Mouse (Mus musculus) cerebellum, adult 18-20 months (tissue): ENCODE results near the gene Cpeb2.
A peak's percentile ranks its signal among the peaks of the same experiment; 100 is the strongest.

Experiments used
- DNase-seq, 2 experiments: peaks; one replicate each; pipeline ENCODE4 v3.0.0; 2021

Gene Cpeb2

DNA sequence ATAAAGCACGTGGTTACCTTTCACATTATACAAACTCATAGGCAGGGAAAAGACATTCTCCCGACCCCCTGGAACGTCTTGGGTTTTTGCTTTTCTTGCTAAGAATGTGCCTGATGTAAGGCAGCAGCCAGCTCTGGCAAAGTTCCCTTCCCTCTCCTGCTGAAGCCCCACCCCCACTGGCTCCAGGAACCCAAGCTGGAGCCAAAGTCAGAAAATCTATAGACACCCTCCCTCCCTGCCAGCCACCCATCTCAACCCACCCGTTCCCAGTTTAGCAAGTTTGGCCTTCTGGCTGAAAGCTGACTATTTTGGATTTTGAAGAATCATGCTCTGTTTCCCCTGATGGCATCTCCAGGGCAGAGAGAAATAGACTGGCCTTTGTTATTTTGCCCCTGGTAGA is 95.6 kb downstream of the Cpeb2 start:
- no peak for DNase-seq

DNA sequence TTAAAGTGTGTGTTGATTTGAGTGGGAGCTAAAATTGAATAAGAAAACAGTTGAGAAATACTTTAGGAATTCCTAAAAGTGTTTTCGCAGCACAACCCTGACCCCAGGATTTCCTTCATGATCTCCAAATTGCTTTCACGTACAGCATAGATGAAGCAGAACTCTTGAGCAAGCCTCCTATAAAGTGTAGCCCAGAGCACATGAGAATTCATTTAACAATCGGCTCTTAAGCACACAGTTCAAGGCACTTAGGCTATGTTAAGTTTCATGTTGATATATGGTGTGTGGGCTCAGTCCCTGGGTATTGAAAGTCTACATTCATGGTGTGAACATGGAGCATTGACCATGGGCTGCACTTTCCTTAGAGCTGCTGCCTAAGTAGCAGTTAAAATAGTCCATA is 97.3 kb downstream of the Cpeb2 start:
- no peak for DNase-seq

DNA sequence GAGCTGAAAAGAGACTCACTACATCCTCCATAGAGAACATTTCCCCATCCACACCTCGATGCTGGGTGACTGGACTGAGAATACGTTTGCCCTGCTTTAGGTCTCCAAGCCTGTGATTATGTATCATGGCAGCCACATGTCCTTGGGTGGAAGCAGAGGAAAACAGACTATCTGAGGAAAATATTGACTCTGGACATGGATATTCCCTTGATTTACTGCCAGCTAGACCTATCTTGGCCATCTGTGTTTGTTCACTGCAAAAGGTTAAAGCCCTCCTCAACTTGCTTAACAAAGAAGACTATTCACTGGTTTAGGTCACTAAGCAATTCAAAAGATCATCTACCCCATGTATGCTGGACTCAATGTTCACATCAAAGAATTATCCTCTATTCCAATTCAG is 101.5 kb downstream of the Cpeb2 start:
- DNase-seq = no peak

DNA sequence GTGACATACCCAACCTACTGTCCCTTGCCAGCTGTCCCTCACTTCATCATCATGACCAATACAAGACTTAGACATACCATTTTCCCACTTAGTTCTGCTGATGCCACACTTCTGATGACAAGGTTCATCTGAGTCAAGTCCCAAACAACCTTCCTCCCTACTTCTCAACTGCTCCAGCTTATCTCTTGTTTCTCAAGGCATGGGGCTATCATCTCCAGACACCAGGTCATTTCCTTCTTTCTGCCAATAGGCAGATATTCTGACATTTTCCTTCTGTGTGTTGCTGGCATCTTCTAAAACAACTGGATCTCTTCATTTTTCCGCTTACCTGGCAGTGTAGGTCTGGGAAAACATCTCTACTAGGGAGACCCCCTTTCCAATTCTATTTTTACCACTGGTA is 104.2 kb downstream of the Cpeb2 start:
- DNase-seq = no peak

DNA sequence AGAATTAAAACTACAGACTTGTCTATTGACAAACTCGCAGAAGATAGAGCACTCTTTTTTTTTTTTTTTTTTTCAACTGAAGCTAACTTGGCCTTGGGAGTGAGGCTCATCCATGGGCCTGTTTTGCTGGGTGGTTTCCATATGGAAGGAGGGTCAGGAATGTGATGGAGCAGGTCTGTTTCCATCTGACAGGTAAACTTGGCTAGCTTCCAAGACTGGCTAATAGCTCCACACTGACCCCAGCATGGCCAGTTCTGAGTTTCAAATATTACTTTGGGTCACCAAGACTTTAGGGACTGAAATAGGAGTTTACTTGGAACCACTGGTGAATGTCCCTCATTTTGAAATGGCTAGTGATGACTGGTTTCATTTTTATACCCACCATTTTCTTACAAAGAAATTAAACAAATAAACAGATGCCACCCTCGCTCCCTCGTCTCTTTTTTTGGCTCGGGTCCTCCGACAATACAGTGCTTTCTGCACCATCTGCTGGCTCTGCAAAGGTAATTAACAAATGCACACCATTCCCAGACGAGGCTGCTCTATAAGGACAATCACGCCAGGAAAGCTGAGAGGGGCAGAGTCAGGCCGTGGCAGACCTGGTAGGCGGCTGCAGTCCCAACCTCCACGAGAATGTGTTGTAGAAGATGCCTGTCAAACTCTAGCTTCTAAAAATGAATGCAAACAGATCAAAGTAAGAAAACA is 106.0 kb downstream of the Cpeb2 start:
- DNase-seq = peak; percentile 81 to 89
